Mouse (Mus musculus) heart, embryonic 14.5 days (tissue): ENCODE measurements around the gene Tmco4. TPM values are rescaled to one million over a fixed set of nuclear protein-coding genes. Genes with fewer than 3 reads are reported as not detected.

Experiments used
- polyA plus RNA-seq: library from polyadenylated mRNA; unstranded; fragments of >200 nt; fragmentation: Nextera tagmentation; extraction: Ambion mirVana; gene quantifications from 2 replicates; pipeline ENCODE4 v1.2.1, GENCODE M21; 2014

Gene Tmco4
- polyA plus RNA-seq, 1 experiment from 2014 or later = 4.8 TPM

Other genes with a start within 250 kb of the Tmco4 start
- 0.27 and 0.28 TPM in 2 replicates for gene Pla2g2c, start 248.1 kb upstream of the Tmco4 start, polyA plus RNA-seq
- 0.96 and 1.1 TPM in 2 replicates for gene Ubxn10, start 235.7 kb upstream of the Tmco4 start, polyA plus RNA-seq
- not detected in 2 replicates for gene Pla2g2f, start 215.3 kb upstream of the Tmco4 start, polyA plus RNA-seq
- gene Pla2g2d, start 197.2 kb upstream of the Tmco4 start, polyA plus RNA-seq = not detected in 2 replicates
- gene Pla2g5, start 109.4 kb upstream of the Tmco4 start, polyA plus RNA-seq = 2.5 and 3.2 TPM in 2 replicates
- not detected in 2 replicates for gene Gm13030, start 98.9 kb upstream of the Tmco4 start, polyA plus RNA-seq
- not detected in 2 replicates for gene Pla2g2e, start 94.9 kb upstream of the Tmco4 start, polyA plus RNA-seq
- gene Otud3, start 58.9 kb upstream of the Tmco4 start, polyA plus RNA-seq = 2.6 and 3.2 TPM in 2 replicates
- gene Rnf186, start 5.8 kb upstream of the Tmco4 start, polyA plus RNA-seq = not detected in 2 replicates
- not detected in 2 replicates for gene Htr6, start 102.7 kb downstream of the Tmco4 start, polyA plus RNA-seq
- gene Nbl1, start 120.1 kb downstream of the Tmco4 start, polyA plus RNA-seq = 13.0 and 15.1 TPM in 2 replicates
- gene Minos1, start 158.2 kb downstream of the Tmco4 start, polyA plus RNA-seq = 761 and 765 TPM in 2 replicates
- 292 and 301 TPM in 2 replicates for gene Capzb, start 220.0 kb downstream of the Tmco4 start, polyA plus RNA-seq